Mouse (Mus musculus): ENCODE measurements around the gene Ext2. TPM values are rescaled to one million over a fixed set of nuclear protein-coding genes. Genes with fewer than 3 reads are reported as not detected.

Gene Ext2
- polyA plus RNA-seq (2012; rRNA removed): 42.5 and 52.4 TPM in 2 replicates

DNA sequence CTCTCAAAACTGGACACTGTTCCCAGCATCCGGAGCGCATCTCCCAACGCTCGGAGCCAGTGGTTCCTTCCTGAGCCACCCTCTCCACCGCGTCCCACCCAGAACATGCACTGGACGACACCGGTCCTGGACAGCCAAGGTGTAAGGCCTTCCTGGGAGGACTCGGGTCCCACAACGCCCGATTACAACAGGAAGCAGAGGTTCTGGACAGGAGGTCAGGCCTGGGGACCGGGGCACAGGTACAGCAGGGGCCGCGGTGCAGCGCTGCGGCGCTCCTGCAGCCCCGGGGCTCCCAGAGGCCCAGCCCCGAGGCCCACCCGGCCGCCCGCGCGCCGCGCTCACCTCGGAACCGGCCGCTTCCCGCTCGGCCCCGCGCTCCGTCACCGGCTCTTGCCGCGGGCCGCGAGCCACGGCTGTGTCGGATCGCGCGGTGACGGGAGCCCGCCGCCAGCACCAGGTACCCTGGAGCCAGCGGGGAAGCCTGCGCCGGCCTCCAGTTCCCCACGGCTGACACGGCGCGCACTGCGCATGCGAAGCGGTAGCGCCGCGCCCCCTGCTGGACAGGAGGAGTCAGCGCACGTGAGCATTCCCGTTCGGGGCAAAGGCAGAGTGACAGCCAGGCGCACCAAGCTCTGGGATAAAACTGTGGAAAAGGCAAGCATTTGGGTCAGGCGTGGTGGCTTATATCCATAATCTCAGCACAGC lies at the start of gene Ext2:
Ext2 (minus strand) TSS at position 524 of the 705 bp plus-strand sequence.
- DNase-seq (ENCODE audit: low read depth): no peak

DNA sequence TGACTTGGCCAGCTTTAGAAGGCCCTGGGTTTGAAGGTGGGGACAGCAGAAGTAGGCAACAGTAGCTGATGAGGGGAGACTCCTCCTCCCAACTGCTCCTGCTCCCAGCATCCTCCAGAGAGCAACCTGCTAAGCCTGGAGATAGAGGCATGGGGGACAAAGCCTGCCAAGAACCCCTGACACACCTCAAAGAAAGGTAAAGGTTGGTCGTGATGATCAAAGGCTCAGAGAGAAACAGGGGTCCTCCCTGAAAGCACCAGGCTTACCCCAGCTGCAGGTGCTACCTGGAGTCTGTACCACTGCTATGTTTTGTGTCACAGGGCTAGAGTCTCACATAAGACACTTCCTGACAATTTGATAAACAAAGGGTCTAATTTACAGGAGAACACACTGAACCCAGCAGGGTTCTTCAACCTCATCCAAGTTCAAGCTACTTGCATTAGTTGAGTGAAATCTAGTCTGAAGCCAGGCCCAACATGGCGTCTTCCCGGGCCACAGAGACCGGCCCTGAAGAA lies 49.1 kb upstream of the Ext2 start:
- DNase-seq (ENCODE audit: low read depth): no peak

DNA sequence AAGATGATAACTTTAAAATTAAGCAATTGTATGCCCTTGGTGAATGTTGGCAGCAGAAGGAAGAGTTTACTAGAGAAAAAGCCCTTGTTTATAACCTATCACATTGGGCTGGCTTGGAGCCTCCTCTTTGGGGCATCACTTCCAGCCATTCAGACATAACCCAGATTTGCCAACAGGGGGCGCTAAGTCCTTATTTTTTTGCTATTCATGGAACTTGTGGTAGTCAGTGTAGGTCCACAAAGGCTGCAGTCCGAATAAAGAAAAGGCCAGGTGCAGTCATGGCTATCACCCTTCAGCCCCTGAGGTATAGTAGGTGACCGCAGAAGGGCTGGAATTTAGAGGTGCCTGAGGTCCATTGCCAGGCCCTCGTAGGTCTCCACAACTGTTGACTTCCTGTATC lies 48.5 kb upstream of the Ext2 start:
- no peak for DNase-seq (ENCODE audit: low read depth)

DNA sequence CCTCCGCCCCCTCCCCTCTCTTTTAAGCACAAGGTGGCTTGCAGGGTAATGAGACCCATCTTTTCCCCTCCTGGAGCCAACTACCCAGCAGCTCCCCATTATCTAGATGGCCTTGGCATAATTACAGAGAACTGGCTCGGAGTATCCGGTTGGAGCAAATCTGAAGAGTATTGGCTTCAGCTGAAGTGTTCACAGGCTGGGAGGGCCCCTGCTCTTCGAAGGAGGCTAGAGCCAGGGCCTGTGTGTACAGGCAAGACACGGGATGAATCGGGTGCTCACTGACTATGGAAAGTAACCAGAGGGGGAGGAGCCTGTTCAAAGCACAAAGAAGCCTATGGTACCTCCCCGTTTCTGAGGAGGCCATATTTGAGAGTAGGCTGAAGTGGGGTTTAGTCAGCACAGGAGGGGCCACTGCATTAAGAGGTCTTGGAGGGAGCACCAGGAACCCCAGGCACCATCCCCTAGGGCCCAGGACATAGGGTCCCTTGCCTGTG lies 46.8 kb upstream of the Ext2 start, which contains the start of gene Accsl:
Accsl (minus strand) TSS at position 51 of the 494 bp plus-strand sequence.
- DNase-seq (ENCODE audit: low read depth): no peak

DNA sequence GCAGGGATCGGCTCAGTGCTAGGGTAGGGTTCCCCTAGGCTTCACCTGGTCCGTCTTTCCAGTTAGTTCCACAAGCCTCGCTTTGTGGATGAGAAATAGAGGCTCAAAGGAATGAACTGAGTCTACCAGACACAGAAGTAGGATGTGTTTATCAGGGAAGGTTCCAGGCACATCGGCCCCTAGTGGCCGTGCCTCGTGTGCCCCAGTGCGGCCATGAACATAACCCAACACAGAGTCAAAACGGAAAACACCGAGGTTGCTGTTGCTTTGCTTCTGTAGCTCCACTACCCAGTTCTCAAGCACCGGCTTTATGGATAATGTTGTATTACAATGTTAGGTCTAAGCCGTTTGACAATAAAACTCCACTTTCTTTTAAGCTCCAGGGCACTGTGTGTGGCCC lies 46.2 kb upstream of the Ext2 start:
- DNase-seq (ENCODE audit: low read depth): no peak

DNA sequence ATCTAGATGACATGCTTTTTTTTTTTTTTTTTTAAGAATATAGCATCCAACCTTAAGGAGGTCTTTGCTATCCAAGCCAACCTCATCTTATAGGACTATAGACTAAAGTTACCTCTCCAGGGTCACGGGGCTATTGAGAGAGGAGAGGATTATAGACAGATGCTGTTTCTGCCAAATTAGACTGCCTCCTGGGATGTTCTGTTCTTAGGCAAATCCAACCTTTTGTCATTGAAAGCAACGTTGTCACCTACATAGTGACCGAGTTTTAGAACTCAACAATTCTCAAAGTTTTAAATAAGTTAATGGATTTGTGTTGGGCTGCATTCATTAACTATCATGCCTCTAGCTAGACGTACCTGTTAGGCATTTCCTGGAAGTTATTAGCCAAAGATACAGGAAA lies 40.9 kb upstream of the Ext2 start:
- DNase-seq (ENCODE audit: low read depth): no peak

DNA sequence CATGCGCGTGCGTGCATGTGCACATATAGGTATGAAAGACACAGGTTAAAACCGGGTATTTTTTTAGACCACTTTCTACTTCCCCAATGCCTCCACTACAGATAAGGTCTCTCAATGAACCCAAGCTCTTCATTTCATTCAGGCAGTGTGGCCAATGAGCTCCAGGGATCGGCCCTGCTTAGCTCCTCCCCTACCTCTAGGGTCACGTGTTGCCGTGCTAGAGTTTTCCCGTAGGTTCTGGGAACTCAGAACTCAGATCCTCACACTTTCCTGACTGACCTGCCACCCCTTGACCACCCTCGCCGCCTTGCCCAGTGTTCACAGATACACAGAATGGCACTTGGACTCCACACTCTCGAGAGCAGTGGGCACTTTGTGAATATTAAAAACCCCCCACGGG lies 36.5 kb upstream of the Ext2 start:
- no peak for DNase-seq (ENCODE audit: low read depth)

DNA sequence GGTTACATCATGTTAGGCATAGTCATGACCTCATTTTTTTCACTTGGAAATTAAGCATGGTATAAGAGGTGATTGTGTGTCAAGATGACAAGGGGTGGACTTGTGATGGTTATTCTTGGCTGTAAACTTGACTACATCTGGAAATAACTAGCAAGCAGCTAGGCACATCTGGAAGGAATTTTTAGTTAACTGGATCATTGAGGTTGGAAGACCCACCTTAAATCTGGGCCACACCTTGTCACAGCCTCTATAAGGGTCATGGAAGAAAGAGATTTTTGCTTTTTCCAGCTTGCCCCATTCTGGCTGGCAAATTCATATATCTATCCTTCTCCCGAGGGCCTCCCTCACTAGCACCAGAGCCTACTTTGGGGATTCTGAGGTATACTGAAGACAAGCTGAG lies 28.9 kb upstream of the Ext2 start:
- DNase-seq (ENCODE audit: low read depth): no peak

DNA sequence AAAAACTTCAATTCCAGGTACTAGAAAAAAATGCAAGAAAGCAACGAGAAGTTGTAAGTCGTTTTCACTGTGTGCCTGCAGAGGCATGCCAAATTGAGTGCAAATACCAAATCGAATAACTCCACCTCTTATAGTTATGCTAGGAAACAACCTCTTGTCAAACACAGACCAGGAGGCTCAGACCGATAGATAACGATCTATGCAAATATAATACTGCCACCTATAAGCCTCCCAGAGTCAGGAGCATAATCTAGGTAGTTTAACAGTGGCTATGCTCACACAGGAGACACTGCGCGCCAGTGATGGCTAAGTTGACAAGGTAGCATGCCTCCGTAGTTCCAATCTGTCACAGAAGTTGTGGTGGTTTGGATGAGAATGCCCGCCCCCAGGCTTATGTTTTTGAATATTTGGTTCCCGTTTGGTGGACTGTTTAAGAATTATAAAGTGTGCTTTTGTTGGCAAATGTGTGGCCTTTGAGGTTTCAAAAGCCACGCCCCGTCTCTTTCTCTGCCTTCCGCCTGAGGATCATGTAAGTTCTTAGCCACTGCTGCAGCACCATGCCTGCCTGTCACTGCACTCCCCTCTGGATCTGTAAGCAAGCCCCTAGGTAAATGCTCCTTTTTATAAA lies 28.1 kb upstream of the Ext2 start:
- no peak for DNase-seq (ENCODE audit: low read depth)

DNA sequence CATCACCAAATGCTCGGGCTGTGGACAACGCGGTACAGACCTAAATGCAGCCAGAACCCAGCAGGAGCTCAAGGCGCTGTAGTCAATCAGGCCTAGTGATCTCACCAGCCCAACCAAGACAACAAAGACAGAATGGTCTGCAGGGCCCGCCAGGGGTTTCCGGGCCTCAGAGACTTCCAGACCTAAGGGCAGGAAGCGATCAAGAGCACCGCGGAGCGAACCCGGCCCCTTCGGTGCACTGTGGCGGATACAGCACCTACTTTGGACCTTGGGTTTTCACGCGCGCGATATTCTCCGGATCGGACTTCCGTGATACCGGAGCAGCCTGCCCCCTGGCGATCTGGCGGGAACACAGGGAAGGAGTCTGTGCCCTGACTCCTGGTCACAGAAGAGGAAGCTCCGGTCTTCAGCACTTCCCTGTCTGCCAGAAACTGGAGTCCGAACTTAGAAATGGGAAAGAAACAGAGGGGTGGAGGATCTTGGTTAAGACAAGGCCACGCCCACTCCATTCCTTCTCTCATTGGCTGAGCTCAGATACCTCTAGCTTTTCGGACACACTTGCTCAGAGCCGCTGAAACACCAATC lies 27.2 kb upstream of the Ext2 start, which contains the start of gene Accs:
Accs (minus strand) TSS at position 439 of the 585 bp plus-strand sequence.
- DNase-seq (ENCODE audit: low read depth): peak; percentile 51

DNA sequence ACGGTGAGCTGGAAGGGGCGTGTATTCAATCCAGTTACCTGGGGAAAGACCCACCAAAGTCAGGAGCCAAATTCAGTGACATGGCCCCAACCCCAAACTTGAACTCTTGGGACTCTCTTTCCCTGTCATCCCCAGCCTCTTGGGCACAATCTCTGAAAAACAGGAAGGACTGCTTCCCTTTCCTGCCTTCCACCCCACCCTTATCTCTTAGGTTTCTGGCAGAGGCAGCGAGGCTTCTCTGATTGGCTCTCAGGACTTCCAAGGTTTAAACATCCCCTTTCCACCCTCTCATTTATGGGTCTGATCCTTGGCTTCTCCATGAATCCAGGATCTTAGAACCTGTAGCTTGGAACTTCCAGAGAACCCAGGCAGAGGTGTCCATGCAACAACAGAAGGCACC lies 19.0 kb upstream of the Ext2 start:
- DNase-seq (ENCODE audit: low read depth): no peak

DNA sequence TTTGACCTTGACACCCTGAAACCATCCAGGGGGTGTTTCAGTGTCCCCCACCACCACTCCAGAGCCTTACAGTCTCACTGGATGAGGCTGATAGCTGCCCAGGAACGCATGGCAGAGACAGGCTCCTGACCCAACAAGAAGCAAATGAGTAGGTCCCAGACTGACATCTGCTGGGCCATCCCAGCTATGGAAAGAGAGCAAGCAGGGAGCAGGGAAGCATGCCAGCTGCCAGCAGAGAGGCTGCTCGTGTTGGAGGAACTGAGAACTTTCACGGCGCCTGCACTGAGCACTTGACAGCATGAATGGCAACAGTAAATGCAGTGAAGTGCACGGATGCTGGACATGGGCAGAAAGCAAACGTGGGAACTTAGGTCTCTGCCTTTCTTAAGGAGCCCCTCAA lies 17.7 kb upstream of the Ext2 start:
- DNase-seq (ENCODE audit: low read depth): no peak

DNA sequence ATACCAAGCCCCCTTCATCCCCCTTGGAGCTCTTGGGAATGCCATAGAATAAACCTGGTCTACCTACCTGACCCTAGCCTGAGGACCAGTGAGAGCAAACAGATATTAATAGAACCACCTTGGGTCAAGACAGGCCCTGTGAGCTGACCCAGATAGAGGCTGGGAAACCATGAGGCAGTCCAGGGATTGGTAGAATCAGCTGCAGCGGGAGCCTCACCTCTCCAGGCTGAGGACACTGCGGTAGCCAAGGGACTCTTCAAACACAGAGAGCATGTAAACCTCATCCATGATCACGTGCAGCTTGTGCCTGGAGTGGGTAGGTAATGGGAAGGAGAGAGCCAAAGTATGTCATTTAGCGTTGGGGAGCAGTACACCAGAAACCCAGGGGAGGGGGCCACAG lies 16.6 kb upstream of the Ext2 start:
- DNase-seq (ENCODE audit: low read depth): no peak

DNA sequence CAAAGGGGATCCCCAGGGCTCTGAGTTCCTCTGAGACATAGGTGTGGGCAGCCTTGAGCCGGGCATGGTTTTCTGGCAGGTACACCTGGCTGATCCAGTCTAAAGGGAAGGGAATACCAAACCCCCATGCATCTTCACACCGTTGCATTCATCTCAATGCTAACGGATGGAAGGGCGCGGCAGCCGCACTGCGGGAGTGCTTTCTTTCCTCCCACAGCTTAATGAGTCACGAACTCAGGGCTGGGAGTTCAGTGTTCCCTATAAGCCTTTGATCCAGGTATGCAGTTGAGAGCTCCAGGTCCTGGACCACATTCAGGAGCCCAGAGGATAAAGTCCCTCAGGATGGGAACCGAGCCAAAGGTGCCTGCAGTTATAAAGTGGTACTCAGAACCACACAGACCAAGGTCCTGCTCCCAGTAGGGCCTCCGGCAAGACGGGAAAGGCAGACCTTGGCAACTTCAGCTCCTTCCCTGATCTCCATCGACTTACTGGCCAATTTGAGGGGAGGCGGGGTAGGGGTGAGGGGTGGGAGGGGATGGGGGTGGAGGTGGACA lies 13.9 kb upstream of the Ext2 start:
- DNase-seq (ENCODE audit: low read depth): no peak

DNA sequence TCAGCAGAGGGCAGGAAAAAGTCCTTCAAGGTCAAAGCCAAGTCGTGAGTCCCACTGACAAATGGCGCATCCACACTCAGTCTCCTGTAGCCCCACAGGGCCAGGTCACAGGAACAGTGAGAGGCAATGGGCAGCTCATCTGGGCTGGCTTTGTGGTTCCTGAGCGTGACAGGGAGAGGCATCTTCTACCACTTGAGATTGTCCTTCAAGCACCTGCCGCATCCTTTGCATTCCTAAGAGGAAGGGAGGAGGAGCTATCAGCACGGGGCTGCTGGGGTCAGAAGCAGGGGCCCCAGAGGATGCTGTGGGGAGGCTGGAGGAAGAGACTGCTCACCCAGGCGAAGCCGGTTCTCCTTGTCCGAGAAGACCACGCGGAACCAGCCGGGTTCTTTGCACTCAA lies 13.2 kb upstream of the Ext2 start:
- no peak for DNase-seq (ENCODE audit: low read depth)

DNA sequence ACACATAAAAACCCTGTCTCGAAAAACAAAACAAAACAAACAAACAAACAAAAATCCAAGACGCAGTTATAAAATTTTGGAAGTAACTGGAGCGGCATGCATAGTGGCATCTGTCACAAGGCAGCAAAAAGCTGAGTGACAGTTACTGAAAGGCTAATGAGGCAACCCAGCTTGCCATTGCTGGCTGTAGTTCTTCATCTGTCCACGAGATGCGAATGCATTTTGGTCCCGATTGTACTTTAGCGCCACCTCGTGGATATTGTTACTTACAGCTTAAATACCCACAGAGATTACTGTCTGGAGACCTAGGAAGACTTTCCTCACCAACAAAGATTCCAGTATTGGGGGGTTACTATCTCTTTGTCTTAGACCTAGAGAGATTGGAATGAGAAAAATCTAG lies 1.2 kb upstream of the Ext2 start:
- DNase-seq (ENCODE audit: low read depth): peak; percentile 34

DNA sequence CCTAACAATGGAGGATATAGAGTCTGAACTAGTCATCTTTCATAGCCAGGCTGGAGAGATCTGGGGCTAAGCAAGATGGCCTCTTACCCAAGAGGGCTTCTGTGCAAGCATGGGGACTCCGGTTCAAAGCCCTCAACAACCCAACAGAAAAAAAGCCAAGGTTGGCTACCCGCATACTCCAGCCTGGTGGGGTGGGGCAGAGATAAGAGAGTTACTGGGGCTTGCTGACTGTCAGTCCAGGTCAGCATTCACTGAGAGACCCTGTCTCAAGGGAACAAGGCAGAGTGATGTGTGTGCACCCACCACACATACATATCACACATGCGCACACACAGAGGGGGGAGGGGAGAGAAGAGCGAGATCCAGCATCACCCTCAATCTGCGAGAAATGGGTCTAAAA lies 4.6 kb downstream of the Ext2 start:
- no peak for DNase-seq (ENCODE audit: low read depth)

DNA sequence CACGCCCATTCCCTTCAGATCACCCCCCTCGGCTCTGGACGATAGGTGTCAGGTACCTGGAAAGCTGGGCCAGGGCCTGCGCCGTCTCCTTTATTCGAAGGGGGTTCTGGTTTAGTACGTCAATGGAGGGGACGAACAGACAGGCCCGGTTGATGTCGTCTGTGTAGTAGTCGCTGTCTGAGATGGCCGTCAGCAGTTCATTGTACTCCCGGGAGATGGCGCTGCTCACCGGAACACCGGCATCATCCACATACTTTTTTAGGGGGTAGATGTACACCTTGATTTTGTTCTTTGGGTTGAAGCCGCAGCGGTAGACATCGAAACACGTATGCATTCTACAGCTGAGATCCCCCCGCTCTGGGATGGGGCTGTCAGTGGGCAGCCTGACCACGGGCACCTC lies 9.0 kb downstream of the Ext2 start:
- DNase-seq (ENCODE audit: low read depth): no peak

DNA sequence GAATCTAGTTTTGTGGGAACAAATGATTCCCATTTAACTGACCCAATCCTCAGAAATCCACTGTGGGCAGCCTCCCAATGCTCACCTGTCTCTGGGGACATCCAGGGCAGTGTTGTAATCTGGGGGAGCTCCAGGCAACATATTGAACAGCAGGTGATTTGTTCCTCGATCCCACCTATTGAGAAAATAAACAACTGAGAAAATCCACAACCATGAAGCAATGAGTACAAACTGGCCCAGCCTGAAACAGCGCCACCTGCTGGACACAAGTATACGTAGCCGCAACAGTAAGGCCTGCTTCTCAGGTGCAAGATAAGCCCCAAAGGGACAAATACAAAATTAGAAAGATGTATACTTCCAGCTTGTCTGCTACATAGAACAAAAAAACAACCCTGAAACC lies 10.6 kb downstream of the Ext2 start:
- DNase-seq (ENCODE audit: low read depth): no peak

DNA sequence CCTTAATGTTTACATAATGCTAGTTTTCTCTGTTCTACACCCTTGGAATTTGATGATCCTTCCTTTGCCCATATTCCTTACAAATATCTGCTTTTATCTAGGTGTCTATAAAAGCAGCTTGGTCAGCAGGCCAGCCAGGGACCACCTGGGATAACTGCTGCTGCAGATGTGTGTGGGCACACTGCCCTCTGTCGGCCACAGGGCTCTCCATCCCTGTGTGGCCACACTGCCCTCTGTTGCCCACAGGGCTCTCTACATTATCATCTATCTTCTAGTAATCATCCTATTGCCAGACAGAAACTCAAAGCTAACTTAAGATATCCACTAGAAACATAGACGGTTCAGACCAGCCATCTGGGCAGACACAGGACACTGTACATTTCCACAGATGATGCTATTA lies 12.4 kb downstream of the Ext2 start:
- DNase-seq (ENCODE audit: low read depth): no peak

DNA sequence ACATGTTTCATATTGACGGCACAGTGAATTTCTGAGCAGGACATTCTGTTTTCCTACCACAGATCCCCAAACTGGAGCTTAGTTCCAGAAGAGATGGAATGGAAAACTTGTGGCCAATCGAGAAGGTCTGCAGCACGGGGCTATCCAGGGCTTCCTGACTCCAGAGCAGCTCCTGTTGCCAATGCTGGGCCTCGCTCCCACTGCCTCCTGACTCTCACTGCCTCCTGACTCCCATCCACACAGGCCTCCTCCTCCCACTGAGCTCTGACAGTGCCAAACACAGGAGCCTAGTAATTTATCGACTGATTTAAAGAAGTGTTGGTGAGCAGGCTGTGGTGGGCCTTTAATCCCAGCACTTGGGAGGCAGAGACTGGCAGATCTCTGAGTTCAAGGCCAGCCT lies 14.3 kb downstream of the Ext2 start:
- no peak for DNase-seq (ENCODE audit: low read depth)

DNA sequence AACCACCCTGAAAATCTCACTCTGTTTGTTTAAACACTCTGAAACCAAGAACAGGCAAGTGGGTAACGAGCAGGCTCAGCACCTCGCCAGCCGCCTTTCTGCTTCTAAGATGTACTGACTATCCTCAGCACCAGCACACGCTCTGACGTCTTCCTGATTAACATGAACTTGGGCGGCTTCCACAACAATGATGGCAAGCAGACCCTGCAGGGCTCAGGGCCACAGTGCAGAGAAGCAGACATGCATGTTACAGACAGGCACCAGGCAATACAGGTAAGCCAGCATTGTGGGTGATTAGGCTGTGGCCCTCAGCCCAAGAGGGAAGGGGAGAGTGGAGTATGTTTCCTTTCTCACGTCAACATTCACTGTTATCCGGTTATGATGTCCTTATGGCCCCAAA lies 14.9 kb downstream of the Ext2 start:
- DNase-seq (ENCODE audit: low read depth): no peak
